Comparison of ENCODE assay signal across 19 mouse cellular contexts in the genomic region with DNA sequence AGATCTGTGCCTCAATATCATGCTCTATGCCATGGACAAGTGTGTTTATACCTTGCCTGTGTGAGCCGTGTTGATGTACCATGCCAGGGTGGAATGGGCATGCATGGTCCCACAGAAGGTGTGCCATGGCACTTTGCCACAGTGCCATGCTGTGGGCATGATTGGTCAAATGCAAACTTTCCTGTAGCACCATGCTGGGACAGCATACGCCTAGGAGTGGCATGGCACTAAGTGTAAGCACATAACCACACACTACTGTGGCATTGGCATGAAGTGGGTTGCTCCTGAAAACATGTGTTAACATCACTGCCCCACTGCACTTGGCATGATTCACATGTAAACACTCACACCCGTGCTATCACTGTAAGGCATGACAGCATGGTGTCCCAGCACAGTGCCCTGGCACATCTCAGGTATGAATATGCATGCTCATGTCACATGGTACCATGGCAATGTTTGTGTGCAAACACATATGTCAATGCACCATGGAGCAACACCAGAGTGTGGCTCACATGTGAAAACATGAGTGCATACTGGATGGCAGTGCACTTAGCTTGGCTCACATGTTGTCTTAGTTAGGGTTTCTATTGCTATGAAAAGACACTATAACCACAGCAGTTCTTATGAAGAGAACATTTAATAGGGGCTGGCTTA. TPM values are rescaled to one million over a fixed set of nuclear protein-coding genes. Genes with fewer than 3 reads are reported as not detected.
A peak's percentile ranks its signal among the peaks of the same experiment; 100 is the strongest.
DNase-seq lines count a peak whose midpoint lies in the region; ATAC-seq and TF ChIP-seq lines count a peak whose summit lies in the region.
"Had no signal": no experiment of that assay in that cellular context is flagged by ENCODE, and none has a peak within 500 bp of the region (broad histone marks: within the 10 kb centered on the region; RNA-seq: fewer than 3 reads in every experiment).

No protein-coding gene starts in this region.

- ATAC-seq in embryonic facial prominence, embryonic 11.5 days (replicated peaks; ENCODE audit: insufficient number of reproducible peaks, low FRiP score, low TSS enrichment, low read depth), result 0 out of 2 replicates have a peak, but pooled peaks have one; percentile 56
- peak; percentile 79 for ATAC-seq in forebrain, embryonic 15.5 days (replicated peaks)

- no peak for TF ChIP-seq POLR2A in brain, embryonic 14.5 days (IDR thresholded peaks at IDR 0.05; ENCODE audit: borderline replicate concordance, extremely low read depth, insufficient read depth, insufficient read length, poor library complexity, severe bottlenecking)

- H3K4me3 ChIP-seq in embryonic facial prominence, embryonic 11.5 days (ENCODE audit: low read depth, low read length), result no peak overlapping the region
- no peak overlapping the region for H3K4me3 ChIP-seq in embryonic facial prominence, embryonic 10.5 days
- H3K4me3 ChIP-seq in left cerebral cortex, adult 2 months, result no peak overlapping the region
- H3K4me3 ChIP-seq in forebrain, embryonic 15.5 days, result no peak overlapping the region
- H3K4me3 ChIP-seq: embryonic facial prominence, embryonic 15.5 days; heart, adult 2 months; heart, embryonic 15.5 days; hindbrain, embryonic 15.5 days had no signal

- intact Hi-C loops in left cerebral cortex, postnatal 4 days (cut with DNase I), result no loop called here
- intact Hi-C loops in left cerebral cortex, adult 2 months (cut with DNase I), result no loop called here

- no peaks in the 10 kb centered on the region for H3K9me3 ChIP-seq in embryonic facial prominence, embryonic 11.5 days (replicated peaks; ENCODE audit: control insufficient read depth, low read length)
- H3K9me3 ChIP-seq in embryonic facial prominence, embryonic 10.5 days, result no peaks in the 10 kb centered on the region
- H3K9me3 ChIP-seq in forebrain, embryonic 15.5 days, result no peaks in the 10 kb centered on the region
- H3K9me3 ChIP-seq: embryonic facial prominence, embryonic 15.5 days; heart, embryonic 15.5 days; hindbrain, embryonic 15.5 days had no signal

- no peak for TF ChIP-seq CTCF in left cerebral cortex, adult 2 months (IDR thresholded peaks at IDR 0.05)
- TF ChIP-seq CTCF in brain, embryonic 14.5 days (IDR thresholded peaks at IDR 0.05; ENCODE audit: borderline replicate concordance, extremely low read depth, insufficient read depth, insufficient read length), result no peak

- H3K27ac ChIP-seq in embryonic facial prominence, embryonic 11.5 days (replicated peaks; ENCODE audit: low read depth, low read length), result no peak overlapping the region
- H3K27ac ChIP-seq in embryonic facial prominence, embryonic 10.5 days (replicated peaks), result no peak overlapping the region
- H3K27ac ChIP-seq in left cerebral cortex, adult 2 months, result no peak overlapping the region
- peak overlapping the region; percentile 78 for H3K27ac ChIP-seq in forebrain, embryonic 15.5 days (replicated peaks)
- H3K27ac ChIP-seq: embryonic facial prominence, embryonic 15.5 days; heart, adult 2 months; heart, embryonic 15.5 days had no signal

- no peaks in the 10 kb centered on the region for H3K27me3 ChIP-seq in embryonic facial prominence, embryonic 11.5 days (ENCODE audit: control insufficient read depth, insufficient read depth, low read length)
- no peaks in the 10 kb centered on the region for H3K27me3 ChIP-seq in embryonic facial prominence, embryonic 10.5 days (replicated peaks; ENCODE audit: low read depth, poor library complexity, severe bottlenecking)
- H3K27me3 ChIP-seq in forebrain, embryonic 15.5 days, result no peaks in the 10 kb centered on the region
- H3K27me3 ChIP-seq: embryonic facial prominence, embryonic 15.5 days; heart, embryonic 15.5 days; hindbrain, embryonic 15.5 days had no signal

- DNase-seq in embryonic facial prominence, embryonic 11.5 days (ENCODE audit: low spot score), result no peak
- no peak for DNase-seq in embryonic facial prominence, embryonic 10.5 days (ENCODE audit: low spot score)
- peak; percentile 30 for DNase-seq in left cerebral cortex, postnatal 4 days
- DNase-seq in left cerebral cortex, adult 2 months (ENCODE audit: extremely low spot score in 1 of 2, low spot score in 2 of 2), result no peak
- DNase-seq in brain, embryonic 14.5 days (ENCODE audit: low read depth), result peak; percentile 34
- DNase-seq in kidney, postnatal 25 days, result no peak
- DNase-seq in embryo, embryonic 10 days (ENCODE audit: low spot score), result no peak
- DNase-seq: adrenal gland, postnatal 10 days; kidney, adult 11 months; kidney, postnatal 10 days; liver; lung, adult 18-20 months; spleen, adult 18-20 months; thymus, adult 2 months had no signal

- H3K9ac ChIP-seq in embryonic facial prominence, embryonic 11.5 days (replicated peaks; ENCODE audit: low read length), result no peak overlapping the region
- no peak overlapping the region for H3K9ac ChIP-seq in forebrain, embryonic 15.5 days (replicated peaks)
- H3K9ac ChIP-seq: embryonic facial prominence, embryonic 15.5 days; heart, embryonic 15.5 days; hindbrain, embryonic 15.5 days had no signal

- no peaks in the 10 kb centered on the region for H3K36me3 ChIP-seq in embryonic facial prominence, embryonic 11.5 days (replicated peaks; ENCODE audit: control insufficient read depth, insufficient read depth, low read depth, low read length)
- H3K36me3 ChIP-seq in embryonic facial prominence, embryonic 10.5 days (replicated peaks), result no peaks in the 10 kb centered on the region
- no peaks in the 10 kb centered on the region for H3K36me3 ChIP-seq in forebrain, embryonic 15.5 days
- H3K36me3 ChIP-seq: embryonic facial prominence, embryonic 15.5 days; heart, embryonic 15.5 days; hindbrain, embryonic 15.5 days had no signal

- no peak overlapping the region for H3K4me2 ChIP-seq in embryonic facial prominence, embryonic 11.5 days (ENCODE audit: low read depth, low read length)
- no peak overlapping the region for H3K4me2 ChIP-seq in forebrain, embryonic 15.5 days (replicated peaks)
- H3K4me2 ChIP-seq: embryonic facial prominence, embryonic 15.5 days; heart, embryonic 15.5 days; hindbrain, embryonic 15.5 days had no signal

- WGBS in embryonic facial prominence, embryonic 11.5 days, result 90% methylated on average over 3 of the region's 3 CpGs
- whole genome bisulfite sequencing in embryonic facial prominence, embryonic 10.5 days, result 91% methylated on average over 3 of the region's 3 CpGs
- 74% methylated on average over 3 of the region's 3 CpGs for WGBS in forebrain, embryonic 15.5 days

- H3K4me1 ChIP-seq in embryonic facial prominence, embryonic 11.5 days (ENCODE audit: control insufficient read depth, insufficient read depth, low read length), result no peaks in the 10 kb centered on the region
- no peaks in the 10 kb centered on the region for H3K4me1 ChIP-seq in embryonic facial prominence, embryonic 10.5 days
- peaks cover 5% of the 10 kb centered on the region for H3K4me1 ChIP-seq in forebrain, embryonic 15.5 days
- H3K4me1 ChIP-seq: heart, embryonic 15.5 days; hindbrain, embryonic 15.5 days had no signal

RNA-seq across cellular contexts. Expression of gene Siglech, which starts 24.2 kb away (rescaled TPM):
- polyA plus RNA-seq in embryonic facial prominence, embryonic 11.5 days (2014; fragmentation: Nextera tagmentation; extraction: Ambion mirVana), result 0.49 and 0.79 TPM in 2 replicates
- polyA plus RNA-seq in embryonic facial prominence, embryonic 10.5 days (2016; fragmentation: Nextera tagmentation; extraction: Ambion mirVana), result 0.48 and 1.1 TPM in 2 replicates
- 1 to 10 TPM; 2.3 to 2.9 TPM for total RNA-seq in left cerebral cortex, postnatal 4 days (2021)
- total RNA-seq in left cerebral cortex, adult 2 months (2021), result 10 to 100 TPM; 10.3 to 11.6 TPM
- 1.2 and 1.8 TPM in 2 replicates for polyA plus RNA-seq in brain, embryonic 14.5 days (2012; rRNA removed)
- polyA plus RNA-seq in forebrain, embryonic 15.5 days (2015; fragmentation: Nextera tagmentation; extraction: Ambion mirVana), result 2.6 and 2.9 TPM in 2 replicates
- total RNA-seq: heart, adult 2 months had no signal

RNA-seq across cellular contexts. Expression of gene Tubgcp5, which starts 50.2 kb away (rescaled TPM):
- 31.6 and 33.0 TPM in 2 replicates for polyA plus RNA-seq in embryonic facial prominence, embryonic 11.5 days (2014; fragmentation: Nextera tagmentation; extraction: Ambion mirVana)
- polyA plus RNA-seq in embryonic facial prominence, embryonic 10.5 days (2016; fragmentation: Nextera tagmentation; extraction: Ambion mirVana), result 32.6 and 35.5 TPM in 2 replicates
- total RNA-seq in left cerebral cortex, postnatal 4 days (2021), result 10 to 100 TPM; 28.4 to 29.0 TPM
- 10 to 100 TPM; 33.0 to 39.2 TPM for total RNA-seq in left cerebral cortex, adult 2 months (2021)
- polyA plus RNA-seq in brain, embryonic 14.5 days (2012; rRNA removed), result 22.4 and 23.0 TPM in 2 replicates
- 39.2 and 42.2 TPM in 2 replicates for polyA plus RNA-seq in forebrain, embryonic 15.5 days (2015; fragmentation: Nextera tagmentation; extraction: Ambion mirVana)

Comparison
In these comparisons a context has a peak if more than half of its experiments do, and no peak if none do; other contexts are left out.
1. DNase-seq: peak in left cerebral cortex, postnatal 4 days (single experiment) and brain, embryonic 14.5 days (single experiment); none in embryonic facial prominence, embryonic 11.5 days (single experiment), embryonic facial prominence, embryonic 10.5 days (single experiment), left cerebral cortex, adult 2 months (0 of 2), kidney, postnatal 25 days (0 of 2) and embryo, embryonic 10 days (single experiment).